Mouse (Mus musculus) induced T-regulatory cell, adult 2 months (primary cell): ENCODE results near the gene Vps53.

Experiments
- DNase-seq: peaks from one replicate; pipeline ENCODE4 v3.0.0-alpha.2; 2012; ENCODE audit warnings: low read depth

Gene Vps53

GRCm38 (mm10) chr11:76052496-76052895 is 127.0 kb downstream of the Vps53 start:
- no peak for DNase-seq

GRCm38 (mm10) chr11:76050967-76051512 is 128.4 kb downstream of the Vps53 start:
- no peak for DNase-seq

DNA sequence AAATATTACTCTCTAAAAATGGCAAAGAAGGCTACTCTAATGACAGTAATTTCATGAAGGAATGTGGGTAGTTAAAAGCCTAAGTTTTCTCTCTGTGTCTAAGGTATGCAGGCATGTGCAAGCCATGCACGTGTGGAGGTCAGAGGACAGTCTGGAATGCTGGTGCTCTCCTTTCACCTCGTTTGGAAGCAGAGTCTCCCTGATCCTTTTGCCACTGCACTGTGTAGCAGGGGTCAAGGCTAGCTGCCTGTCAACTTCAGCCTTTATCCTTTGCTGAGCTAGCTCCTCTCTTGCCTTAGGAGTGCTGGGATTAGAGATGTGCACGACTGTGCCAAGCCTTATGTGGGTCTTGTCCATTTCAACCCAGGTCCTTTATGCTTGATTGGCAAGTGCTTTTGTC is 128.9 kb downstream of the Vps53 start:
- DNase-seq = no peak

- DNase-seq = no peak
Observed at GRCm38 (mm10) chr11:76045367-76045766, 134.1 kb downstream of the Vps53 start.

- no peak for DNase-seq
Observed at GRCm38 (mm10) chr11:76044468-76044867, 135.0 kb downstream of the Vps53 start.

DNA sequence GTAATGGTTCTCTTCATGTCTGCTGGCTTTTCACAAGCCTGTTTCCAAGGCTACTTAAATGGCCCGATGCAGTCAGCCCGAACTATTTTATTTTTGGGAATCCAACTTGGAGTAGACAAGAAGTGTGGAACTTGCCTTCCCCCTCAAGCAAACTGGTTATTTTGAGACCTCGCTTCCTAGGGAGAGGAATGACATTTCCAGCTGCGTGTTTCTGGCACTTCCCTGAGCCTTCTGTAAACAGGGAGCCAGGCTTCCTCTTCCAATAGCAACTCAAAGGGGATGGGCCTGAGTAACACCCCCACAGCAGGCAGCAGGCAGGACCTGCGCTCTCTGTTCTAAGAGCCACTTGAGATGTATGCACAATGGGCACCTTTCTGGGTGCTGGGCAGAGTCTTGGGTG is 136.6 kb downstream of the Vps53 start:
- no peak for DNase-seq

GRCm38 (mm10) chr11:76042041-76042638 is 137.3 kb downstream of the Vps53 start:
- DNase-seq = no peak

- DNase-seq = no peak
Observed at GRCm38 (mm10) chr11:76040761-76041376, 138.6 kb downstream of the Vps53 start.

DNA sequence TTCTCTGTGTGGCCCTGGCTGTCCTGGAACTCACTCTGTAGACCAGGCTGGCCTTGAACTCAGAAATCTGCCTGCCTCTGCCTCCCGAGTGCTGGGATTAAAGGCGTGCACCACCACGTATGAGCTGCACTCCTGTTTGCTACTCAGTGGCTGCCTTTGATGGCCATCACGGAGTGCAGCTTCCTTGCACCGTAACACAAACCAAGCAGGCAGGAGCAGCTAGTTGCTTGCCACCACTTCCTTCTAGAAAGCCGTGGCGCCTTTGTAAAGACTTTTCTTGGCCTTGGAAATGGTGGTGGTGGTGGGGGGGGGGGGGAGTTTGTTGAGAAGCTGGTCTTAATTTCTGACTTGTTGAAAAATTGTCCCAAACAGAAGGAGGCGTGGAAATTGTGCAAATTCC is 139.3 kb downstream of the Vps53 start:
- no peak for DNase-seq

- no peak for DNase-seq
Observed at GRCm38 (mm10) chr11:76039271-76040053, 140.0 kb downstream of the Vps53 start.

GRCm38 (mm10) chr11:76037581-76038294 is 141.7 kb downstream of the Vps53 start:
- peak; percentile 26 for DNase-seq

DNA sequence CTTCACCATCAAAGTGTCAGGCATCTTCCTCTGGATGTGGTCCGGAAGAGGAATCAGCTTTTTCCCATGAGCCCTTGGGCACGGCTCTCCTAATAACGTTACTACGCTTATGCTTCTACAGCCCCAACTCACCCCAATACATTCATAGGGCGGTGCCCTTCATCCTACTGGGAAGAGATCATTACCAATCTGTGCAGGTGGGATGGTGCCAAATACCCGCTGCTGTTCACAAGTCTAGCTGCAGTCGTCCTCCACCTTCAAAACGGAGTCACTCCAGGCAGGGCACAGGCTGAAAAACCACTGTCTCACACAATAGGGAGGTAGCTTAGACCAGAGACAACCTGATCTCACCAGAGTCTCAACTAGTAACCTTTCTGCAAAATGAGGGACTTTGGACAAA is 144.3 kb downstream of the Vps53 start:
- no peak for DNase-seq

DNA sequence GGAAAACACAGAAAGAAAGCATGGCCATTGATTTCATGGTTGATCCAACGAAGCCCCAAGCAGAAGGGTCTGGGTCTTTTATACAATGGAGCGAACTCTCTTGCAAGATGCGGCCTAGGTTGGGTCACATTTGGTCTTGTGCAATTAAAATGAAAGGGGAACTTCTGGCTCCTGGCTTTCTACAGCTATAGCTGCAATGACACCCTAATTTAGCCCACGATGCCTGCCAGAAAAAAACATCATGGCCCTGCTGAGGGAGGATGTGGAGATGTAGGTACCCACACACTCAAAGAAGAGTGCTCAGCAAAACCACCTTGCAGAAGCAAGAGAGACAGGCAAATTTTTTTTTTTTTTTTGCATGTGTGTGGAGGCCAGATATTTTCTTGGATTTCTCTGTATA is 145.6 kb downstream of the Vps53 start:
- DNase-seq = no peak

- no peak for DNase-seq
Observed at GRCm38 (mm10) chr11:76033359-76033758, 146.1 kb downstream of the Vps53 start.

DNA sequence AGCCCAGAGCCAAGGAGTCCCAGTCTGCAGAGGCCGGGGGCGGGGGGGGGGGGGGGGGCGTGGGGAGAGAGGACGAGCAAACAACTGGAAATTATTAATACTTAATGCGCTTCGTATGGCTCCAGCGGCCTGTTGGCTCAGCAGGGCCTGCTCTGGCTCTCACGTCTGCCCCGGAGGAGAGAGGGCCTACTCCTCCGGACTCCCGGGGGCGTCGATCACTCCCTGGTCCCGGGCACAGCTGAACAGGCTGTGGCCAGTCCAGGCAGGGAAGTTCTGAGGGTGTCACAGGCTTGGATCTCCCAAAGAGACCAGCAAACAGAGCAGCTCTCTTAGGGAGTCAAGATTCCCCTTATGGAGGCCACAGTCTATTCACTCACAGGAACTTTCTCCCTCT is 151.4 kb downstream of the Vps53 start:
- DNase-seq = peak; percentile 36

GRCm38 (mm10) chr11:76027139-76028071 is 152.0 kb downstream of the Vps53 start, which contains the start of gene Rflnb:
Gene Rflnb (minus strand): TSS chr11:76027782.
- peak; percentile 72 for DNase-seq

DNA sequence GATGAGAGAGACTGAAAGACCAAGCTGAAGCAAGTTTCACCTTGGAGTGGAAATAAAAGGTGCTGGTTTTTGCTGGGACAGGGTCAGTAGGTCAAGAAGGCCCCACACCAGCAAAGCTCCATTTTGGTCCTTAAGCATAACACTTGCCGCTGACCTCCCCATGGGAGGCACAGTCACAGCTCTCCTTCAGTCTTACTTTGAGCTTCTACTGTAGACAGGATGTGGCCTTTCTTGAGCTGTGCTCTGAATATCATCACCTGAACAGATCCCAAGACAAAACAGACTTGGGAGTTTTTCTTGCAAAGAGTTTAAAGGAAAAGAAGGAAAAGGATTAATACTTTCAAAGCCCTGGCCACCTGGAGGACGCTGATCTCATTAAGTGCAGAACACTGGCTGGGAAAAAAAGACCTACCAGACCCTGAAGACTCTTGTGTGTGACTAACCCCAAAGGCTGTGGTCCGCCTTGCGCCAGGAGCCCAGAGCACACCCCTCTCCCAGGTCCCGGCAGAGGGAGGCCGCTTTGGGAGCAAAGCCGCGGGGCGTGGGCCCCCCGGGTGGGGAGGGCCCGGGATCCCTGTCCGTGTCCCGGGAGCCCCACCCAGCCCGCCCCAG is 152.8 kb downstream of the Vps53 start:
- peak; percentile 52 for DNase-seq

DNA sequence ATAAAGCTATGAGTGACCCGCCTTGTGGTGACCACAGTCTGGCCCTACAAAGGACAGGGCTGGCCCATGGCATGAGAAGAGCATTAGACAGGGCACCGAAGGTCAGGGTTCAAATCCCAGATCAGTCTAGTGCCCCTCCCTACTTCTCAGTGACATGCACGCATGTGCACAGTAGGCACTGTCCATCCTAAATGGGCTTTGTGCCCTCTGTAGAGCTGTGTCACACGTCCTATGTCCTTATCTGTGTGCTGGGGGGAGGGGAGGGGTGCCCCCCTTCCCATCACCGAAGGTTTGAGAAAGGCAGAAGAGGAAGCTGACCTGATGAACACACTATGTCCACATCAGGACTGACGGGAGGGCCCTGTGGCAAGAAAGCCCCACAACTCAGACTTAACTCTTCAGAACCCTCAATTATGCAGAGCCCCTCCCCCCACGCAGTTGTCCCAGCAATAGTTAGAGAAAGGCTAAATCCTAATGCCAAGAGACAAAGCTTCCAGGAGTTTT is 154.3 kb downstream of the Vps53 start:
- DNase-seq = no peak

DNA sequence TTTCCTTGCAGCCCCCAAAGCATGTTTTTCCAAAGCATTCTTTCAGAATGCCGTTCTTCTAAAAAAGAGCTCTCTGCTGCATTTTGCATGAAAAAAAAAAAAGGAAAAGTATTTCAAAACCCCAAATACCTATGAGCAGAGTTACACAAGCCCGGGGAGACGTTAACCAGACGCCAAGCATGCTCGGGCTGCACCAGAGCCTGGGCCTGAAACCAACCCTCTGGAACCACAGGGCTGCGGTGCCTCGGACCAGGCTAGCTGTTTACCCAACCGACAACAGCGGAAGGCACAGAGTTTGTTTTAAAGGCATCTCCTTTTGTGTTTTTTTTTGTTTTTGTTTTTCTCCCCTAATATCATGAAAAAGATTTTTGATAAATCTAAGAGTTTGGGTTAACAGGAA is 158.5 kb downstream of the Vps53 start:
- DNase-seq = no peak

- no peak for DNase-seq
Observed at GRCm38 (mm10) chr11:76019879-76020278, 159.6 kb downstream of the Vps53 start.

DNA sequence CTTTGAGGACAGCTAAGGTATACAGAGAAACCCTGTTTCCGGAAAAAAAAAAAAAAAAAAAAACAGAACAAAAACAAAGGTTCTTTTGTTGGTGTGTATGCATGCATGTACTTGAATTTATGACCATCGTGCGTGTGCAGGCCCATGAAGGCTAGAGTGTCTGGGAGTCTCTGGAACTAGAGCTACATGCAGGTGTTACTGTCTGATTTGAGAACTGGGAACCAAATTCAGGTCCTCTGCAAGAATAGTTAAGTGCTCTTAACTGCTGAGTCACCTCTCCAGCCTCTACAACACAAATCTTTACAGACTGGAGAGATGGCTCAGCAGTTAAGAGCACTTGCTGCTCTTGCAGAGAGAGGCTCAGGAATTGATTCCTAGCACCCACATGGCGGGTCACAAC is 163.6 kb downstream of the Vps53 start:
- no peak for DNase-seq
